ENCODE assay signal across 9 mouse cellular contexts in genomic region chr3:103859851-103860391, GRCm38 (mm10). TPM values are rescaled to one million over a fixed set of nuclear protein-coding genes. Genes with fewer than 3 reads are reported as not detected.
DNase-seq lines count a peak whose midpoint lies in the region; ATAC-seq and TF ChIP-seq lines count a peak whose summit lies in the region.
"Had no signal": no experiment of that assay in that cellular context is flagged by ENCODE, and none has a peak within 500 bp of the region (broad histone marks: within the 10 kb centered on the region; RNA-seq: fewer than 3 reads in every experiment).

No protein-coding gene starts in this region.

- H3K36me3 ChIP-seq in heart, adult 2 months (ENCODE audit: control insufficient read depth, insufficient read depth, low read length): no peaks in the 10 kb centered on the region
- no peaks in the 10 kb centered on the region for H3K36me3 ChIP-seq in forebrain, embryonic 11.5 days (ENCODE audit: control insufficient read depth, insufficient read depth, low read length)
- H3K36me3 ChIP-seq: limb, embryonic 13.5 days had no signal

- H3K27ac ChIP-seq in heart, adult 2 months: peak overlapping the region; percentile 26; the same call in 1 of the 2 replicates
- peak overlapping the region; percentile 97 for H3K27ac ChIP-seq in bone marrow macrophage, adult 2 months (ENCODE audit: insufficient read depth, low read depth, low read length)
- H3K27ac ChIP-seq in forebrain, embryonic 11.5 days (ENCODE audit: low read depth, low read length): no peak overlapping the region
- H3K27ac ChIP-seq: limb, embryonic 13.5 days had no signal

- no peak for TF ChIP-seq EP300 in heart, adult 2 months (IDR thresholded peaks at IDR 0.05; ENCODE audit: insufficient read depth, low read depth, low read length)

- H3K9ac ChIP-seq in heart, adult 2 months (ENCODE audit: low read depth, low read length): no peak overlapping the region
- no peak overlapping the region for H3K9ac ChIP-seq in forebrain, embryonic 11.5 days (ENCODE audit: low read length)
- H3K9ac ChIP-seq: limb, embryonic 13.5 days had no signal

- no peaks in the 10 kb centered on the region for H3K9me3 ChIP-seq in forebrain, embryonic 11.5 days (ENCODE audit: control insufficient read depth, low read length)
- H3K9me3 ChIP-seq: limb, embryonic 13.5 days had no signal

- WGBS in heart, adult 2 months: 43% methylated on average over 6 of the region's 6 CpGs
- 88% methylated on average over 6 of the region's 6 CpGs for WGBS in forebrain, embryonic 11.5 days

- peak; percentile 43 to 69 for DNase-seq in heart, adult 2 months
- no peak for DNase-seq in heart, postnatal 25 days (ENCODE audit: low spot score)
- peak; percentile 21 to 48 for DNase-seq in kidney, postnatal 25 days
- DNase-seq in right cerebral cortex, adult 18-20 months: no peak
- DNase-seq in left cerebral cortex, adult 8-10 months (ENCODE audit: low spot score in 2 of 2): no peak
- DNase-seq in forebrain, embryonic 11.5 days (ENCODE audit: low spot score): no peak

- H3K4me2 ChIP-seq in forebrain, embryonic 11.5 days (ENCODE audit: low read depth, low read length, severe bottlenecking): no peak overlapping the region
- H3K4me2 ChIP-seq: limb, embryonic 13.5 days had no signal

- ATAC-seq in monocyte, adult 5-6 weeks (replicated peaks; ENCODE audit: insufficient number of reproducible peaks, low FRiP score, low TSS enrichment, poor library complexity, severe bottlenecking): peak; percentile 81
- no peak for ATAC-seq in forebrain, embryonic 11.5 days (replicated peaks; ENCODE audit: low FRiP score)

- no peaks in the 10 kb centered on the region for H3K79me2 ChIP-seq in heart, adult 2 months (replicated peaks; ENCODE audit: control insufficient read depth, insufficient read depth, low read length)

- no peak overlapping the region for H3K4me3 ChIP-seq in heart, adult 2 months
- H3K4me3 ChIP-seq in bone marrow macrophage, adult 2 months (ENCODE audit: insufficient read depth, low read length): peak overlapping the region; percentile 64
- no peak overlapping the region for H3K4me3 ChIP-seq in forebrain, embryonic 11.5 days (ENCODE audit: low read depth, low read length)
- H3K4me3 ChIP-seq: limb, embryonic 13.5 days had no signal

- H3K27me3 ChIP-seq in heart, adult 2 months (ENCODE audit: control insufficient read depth, insufficient read depth, low read length): no peaks in the 10 kb centered on the region
- H3K27me3 ChIP-seq in forebrain, embryonic 11.5 days (ENCODE audit: control insufficient read depth, insufficient read depth, low read length): no peaks in the 10 kb centered on the region
- H3K27me3 ChIP-seq: limb, embryonic 13.5 days had no signal

- no peak for TF ChIP-seq CTCF in heart, adult 2 months (IDR thresholded peaks at IDR 0.05)
- TF ChIP-seq CTCF in bone marrow macrophage, adult 2 months (IDR thresholded peaks at IDR 0.05; ENCODE audit: low read depth, low read length): no peak

- H3K4me1 ChIP-seq in heart, adult 2 months (ENCODE audit: control insufficient read depth, insufficient read depth, low read length): no peaks in the 10 kb centered on the region; the same call in 1 of the 2 replicates
- peaks cover 39% of the 10 kb centered on the region for H3K4me1 ChIP-seq in bone marrow macrophage, adult 2 months (ENCODE audit: control insufficient read depth, insufficient read depth, low read length)
- H3K4me1 ChIP-seq in forebrain, embryonic 11.5 days (replicated peaks; ENCODE audit: control insufficient read depth, insufficient read depth, low read length): no peaks in the 10 kb centered on the region
- H3K4me1 ChIP-seq: limb, embryonic 13.5 days had no signal

- intact Hi-C loops in heart, adult 2 months (cut with DNase I): no loop called here
- intact Hi-C loops in heart, postnatal 25 days (cut with DNase I): no loop called here

- TF ChIP-seq POLR2A in heart, adult 2 months (IDR thresholded peaks at IDR 0.05; ENCODE audit: insufficient read depth, low read depth, low read length): no peak
- TF ChIP-seq POLR2A in bone marrow macrophage, adult 2 months (IDR thresholded peaks at IDR 0.05; ENCODE audit: borderline replicate concordance, low read depth, low read length): no peak

RNA-seq across cellular contexts. Expression of gene Ptpn22, which starts 0.3 kb away (rescaled TPM):
- 1 to 10 TPM in 1 of 2 experiments, under 1 TPM in 1; 0.68 to 1.0 TPM for total RNA-seq in heart, adult 2 months (2021)
- 1.2 and 1.8 TPM in 2 replicates for polyA plus RNA-seq in heart, adult 2 months (2012; rRNA removed)
- 1 to 10 TPM in 1 of 2 experiments, under 1 TPM in 1; 0.61 to 1.1 TPM for total RNA-seq in heart, postnatal 25 days (2021)
- 76.0 and 78.0 TPM in 2 replicates for polyA plus RNA-seq in bone marrow macrophage, adult 2 months (2012; ENCODE audit: insufficient read depth, insufficient read length, missing spikeins)
- total RNA-seq in monocyte, adult 5-6 weeks (2017): 145 to 249 TPM (median 169 TPM) in 3 replicates
- 1 to 10 TPM in 3 of 4 experiments, under 1 TPM in 1; 0.63 to 1.7 (median 1.2) TPM for total RNA-seq in left cerebral cortex, adult 8-10 months (2022)
- polyA plus RNA-seq in forebrain, embryonic 11.5 days (2014; fragmentation: Nextera tagmentation; extraction: Ambion mirVana): 0.37 and 0.68 TPM in 2 replicates

RNA-seq across cellular contexts. Expression of gene Bcl2l15, which starts 27.5 kb away (rescaled TPM):
- total RNA-seq in heart, adult 2 months (2021): not detected
- polyA plus RNA-seq in heart, adult 2 months (2012; rRNA removed): not detected in 2 replicates
- not detected for total RNA-seq in heart, postnatal 25 days (2021)
- polyA plus RNA-seq in bone marrow macrophage, adult 2 months (2012; ENCODE audit: insufficient read depth, insufficient read length, missing spikeins): not detected in 2 replicates
- 0.39 to 2.8 TPM in 2 of 3 replicates, not detected in the other for total RNA-seq in monocyte, adult 5-6 weeks (2017)
- total RNA-seq in left cerebral cortex, adult 8-10 months (2022): 1 to 10 TPM in 1 of 4 experiments, under 1 TPM in 2, not detected in 1; 0.67 to 1.3 (median 0.76) TPM
- 0.43 TPM in 1 of 2 replicates, not detected in the other for polyA plus RNA-seq in forebrain, embryonic 11.5 days (2014; fragmentation: Nextera tagmentation; extraction: Ambion mirVana)

RNA-seq across cellular contexts. Expression of gene Gm43064, which starts 50.5 kb away (rescaled TPM):
- under 1 TPM in 1 of 2 experiments, not detected in 1; 0.10 TPM for total RNA-seq in heart, adult 2 months (2021)
- polyA plus RNA-seq in heart, adult 2 months (2012; rRNA removed): not detected in 2 replicates
- total RNA-seq in heart, postnatal 25 days (2021): not detected
- polyA plus RNA-seq in bone marrow macrophage, adult 2 months (2012; ENCODE audit: insufficient read depth, insufficient read length, missing spikeins): not detected in 2 replicates
- 0.49 TPM in 1 of 3 replicates, not detected in the others for total RNA-seq in monocyte, adult 5-6 weeks (2017)
- total RNA-seq in left cerebral cortex, adult 8-10 months (2022): under 1 TPM; 0.19 to 0.27 (median 0.26) TPM
- 0.17 and 0.63 TPM in 2 replicates for polyA plus RNA-seq in forebrain, embryonic 11.5 days (2014; fragmentation: Nextera tagmentation; extraction: Ambion mirVana)

RNA-seq across cellular contexts. Expression of gene Ap4b1, which starts 50.6 kb away (rescaled TPM):
- total RNA-seq in heart, adult 2 months (2021): 10 to 100 TPM; 14.8 to 17.7 TPM
- polyA plus RNA-seq in heart, adult 2 months (2012; rRNA removed): 14.6 and 25.0 TPM in 2 replicates
- total RNA-seq in heart, postnatal 25 days (2021): 10 to 100 TPM; 11.7 to 14.9 TPM
- polyA plus RNA-seq in bone marrow macrophage, adult 2 months (2012; ENCODE audit: insufficient read depth, insufficient read length, missing spikeins): 8.4 and 11.7 TPM in 2 replicates
- total RNA-seq in monocyte, adult 5-6 weeks (2017): 23.5 to 31.7 TPM (median 26.6 TPM) in 3 replicates
- total RNA-seq in left cerebral cortex, adult 8-10 months (2022): 10 to 100 TPM; 12.1 to 19.1 (median 14.4) TPM
- polyA plus RNA-seq in forebrain, embryonic 11.5 days (2014; fragmentation: Nextera tagmentation; extraction: Ambion mirVana): 22.1 and 22.8 TPM in 2 replicates

RNA-seq across cellular contexts. Expression of gene Dclre1b, which starts 50.7 kb away (rescaled TPM):
- total RNA-seq in heart, adult 2 months (2021): 10 to 100 TPM; 10.7 to 12.0 TPM
- 6.9 and 7.4 TPM in 2 replicates for polyA plus RNA-seq in heart, adult 2 months (2012; rRNA removed)
- total RNA-seq in heart, postnatal 25 days (2021): 1 to 10 TPM; 7.3 to 8.6 TPM
- 17.5 and 19.1 TPM in 2 replicates for polyA plus RNA-seq in bone marrow macrophage, adult 2 months (2012; ENCODE audit: insufficient read depth, insufficient read length, missing spikeins)
- total RNA-seq in monocyte, adult 5-6 weeks (2017): 13.7 to 24.6 TPM (median 14.9 TPM) in 3 replicates
- 1 to 10 TPM; 7.8 to 9.7 (median 9.0) TPM for total RNA-seq in left cerebral cortex, adult 8-10 months (2022)
- 39.3 and 45.7 TPM in 2 replicates for polyA plus RNA-seq in forebrain, embryonic 11.5 days (2014; fragmentation: Nextera tagmentation; extraction: Ambion mirVana)

Comparison
In these comparisons a context has a peak if more than half of its experiments do, and no peak if none do; other contexts are left out.
1. DNase-seq: peak in heart, adult 2 months (2 of 2) and kidney, postnatal 25 days (2 of 2); none in heart, postnatal 25 days (single experiment), right cerebral cortex, adult 18-20 months (single experiment), left cerebral cortex, adult 8-10 months (0 of 2) and forebrain, embryonic 11.5 days (single experiment).
2. RNA of gene Ptpn22, which starts 0.3 kb away (total RNA-seq): 145 to 249 TPM in monocyte, adult 5-6 weeks; 0.63 to 1.7 TPM in left cerebral cortex, adult 8-10 months, 0.61 to 1.1 TPM in heart, postnatal 25 days and 0.68 to 1.0 TPM in heart, adult 2 months; every median in the first group is over 10 times any median in the second.